Mouse (Mus musculus) G1E (cell line): ENCODE data around the gene Folr2. TPM values are rescaled to one million over a fixed set of nuclear protein-coding genes. Genes with fewer than 3 reads are reported as not detected.

ENCODE experiments used
- ATAC-seq: 2 replicates; pipeline ENCODE4 v1.8.0; 2016; ENCODE audit warnings: mild to moderate bottlenecking; ENCODE audit not compliant: insufficient number of reproducible peaks, poor library complexity, low FRiP score, severe bottlenecking; ENCODE audit errors: extremely low read depth
- DNase-seq: peaks from one replicate; pipeline ENCODE4 v3.0.0; 2012; ENCODE audit warnings: low spot score
- H3K27me3 ChIP-seq: 2 replicates; pipeline ENCODE4 v1.6.1; 2012; ENCODE audit warnings: mild to moderate bottlenecking, low read length, inconsistent platforms; ENCODE audit not compliant: insufficient read depth
- H3K36me3 ChIP-seq: replicated peaks from 2 replicates; pipeline ENCODE3; 2012; ENCODE audit warnings: mild to moderate bottlenecking, inconsistent platforms
- H3K4me1 ChIP-seq: 2 replicates; pipeline ENCODE4 v1.6.1; 2012; ENCODE audit warnings: low read depth, low read length, inconsistent platforms, mixed read lengths; ENCODE audit not compliant: insufficient read depth
- H3K4me3 ChIP-seq: 2 replicates; pipeline ENCODE4 v1.5.1; 2012; ENCODE audit warnings: low read depth, mild to moderate bottlenecking, inconsistent platforms, low read length, moderate library complexity, mixed read lengths
- H3K9me3 ChIP-seq: replicated peaks from 2 replicates; pipeline ENCODE4 v1.6.1; 2012; ENCODE audit warnings: inconsistent platforms
- CTCF ChIP-seq: IDR thresholded peaks from 2 replicates; pipeline ENCODE4 v1.5.1; 2012; ENCODE audit warnings: low read depth, low read length, inconsistent platforms, mixed read lengths
- GATA1 ChIP-seq: IDR thresholded peaks from 2 replicates; pipeline ENCODE4 v1.6.1; 2012; ENCODE audit warnings: borderline replicate concordance, low read length, inconsistent platforms, mixed read lengths
- GATA2 ChIP-seq: IDR thresholded peaks from 2 replicates; pipeline ENCODE4 v1.6.1; 2012; ENCODE audit warnings: low read depth, low read length, inconsistent platforms, borderline replicate concordance
- POLR2AphosphoS5 ChIP-seq: IDR thresholded peaks from 2 replicates; pipeline ENCODE4 v1.6.1; 2012; ENCODE audit warnings: low read depth, low read length, inconsistent platforms; ENCODE audit not compliant: insufficient replicate concordance
- TAL1 ChIP-seq: conservative IDR thresholded peaks from 2 replicates; pipeline ENCODE4 v1.6.1; 2012; ENCODE audit warnings: low read depth, low read length, inconsistent platforms, mixed read lengths
- polyA plus RNA-seq: library from polyadenylated mRNA; stranded (reverse); fragments of >175 nt; gene quantifications from 2 replicates; pipeline ENCODE4 v1.2.3, GENCODE M21; 2012
- total RNA-seq, 2 experiments: library from RNA; stranded (forward) in 1 of 2; stranded (reverse) in 1 of 2; fragments of 200-1000 nt in 1 of 2; fragments of >200 nt in 1 of 2; fragmentation: Nextera tagmentation in 1 of 2; gene quantifications; 2 replicates each; pipeline ENCODE4 v1.2.3; 2014 to 2017

Gene Folr2
- total and polyA plus RNA-seq, 3 experiments, result not detected

DNA sequence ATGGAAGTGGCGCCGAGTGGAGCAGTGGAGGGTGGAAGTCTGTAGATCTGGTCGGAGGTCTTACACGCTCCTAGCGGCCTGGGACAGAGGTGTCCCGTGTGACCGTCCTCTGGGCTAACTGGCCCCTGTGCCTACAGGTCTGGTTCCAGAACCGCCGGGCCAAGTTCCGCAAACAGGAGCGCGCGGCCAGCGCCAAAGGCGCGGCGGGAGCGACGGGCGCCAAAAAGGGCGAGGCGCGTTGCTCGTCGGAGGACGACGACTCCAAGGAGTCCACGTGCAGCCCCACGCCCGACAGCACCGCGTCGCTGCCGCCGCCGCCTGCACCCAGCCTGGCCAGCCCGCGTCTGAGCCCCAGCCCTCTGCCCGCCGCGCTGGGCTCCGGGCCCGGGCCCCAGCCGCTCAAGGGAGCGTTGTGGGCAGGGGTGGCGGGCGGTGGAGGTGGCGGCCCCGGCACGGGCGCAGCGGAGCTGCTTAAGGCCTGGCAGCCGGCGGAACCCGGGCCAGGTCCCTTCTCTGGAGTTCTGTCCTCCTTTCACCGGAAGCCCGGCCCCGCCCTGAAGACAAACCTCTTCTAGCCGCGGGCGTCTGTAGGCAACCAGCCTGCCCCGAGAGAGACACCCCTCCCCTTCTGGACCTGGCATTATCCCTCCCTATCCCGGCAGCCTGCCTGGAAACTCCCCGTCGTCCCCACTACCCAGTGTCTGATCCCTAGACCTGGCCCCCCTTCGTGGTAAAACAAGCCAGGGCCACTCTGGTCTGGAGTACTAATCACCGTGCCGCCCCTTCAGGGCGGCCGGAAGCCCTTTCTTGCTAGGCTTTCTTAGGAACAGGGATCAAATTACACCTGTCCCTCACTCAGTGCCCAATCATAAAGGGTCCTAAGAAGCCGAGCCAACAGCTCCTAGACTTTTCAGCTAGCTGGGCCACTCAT, 35.2 kb downstream of the Folr2 start:
- no peaks in the 10 kb centered on the region for H3K4me1 ChIP-seq
- ATAC-seq (no peak), DNase-seq (no peak)
- H3K36me3 ChIP-seq, result peaks cover 41% of the 10 kb centered on the region
- no peak for TF ChIP-seq GATA1
- no peak for TF ChIP-seq GATA2
- TF ChIP-seq POLR2AphosphoS5, result no peak
- TF ChIP-seq CTCF, result no peak
- no peak for TF ChIP-seq TAL1
- H3K9me3 ChIP-seq, result peaks cover 18% of the 10 kb centered on the region
- H3K27me3 ChIP-seq, result peaks cover 20% of the 10 kb centered on the region; the same call in 1 of the 2 replicates
- no peak overlapping the region for H3K4me3 ChIP-seq

DNA sequence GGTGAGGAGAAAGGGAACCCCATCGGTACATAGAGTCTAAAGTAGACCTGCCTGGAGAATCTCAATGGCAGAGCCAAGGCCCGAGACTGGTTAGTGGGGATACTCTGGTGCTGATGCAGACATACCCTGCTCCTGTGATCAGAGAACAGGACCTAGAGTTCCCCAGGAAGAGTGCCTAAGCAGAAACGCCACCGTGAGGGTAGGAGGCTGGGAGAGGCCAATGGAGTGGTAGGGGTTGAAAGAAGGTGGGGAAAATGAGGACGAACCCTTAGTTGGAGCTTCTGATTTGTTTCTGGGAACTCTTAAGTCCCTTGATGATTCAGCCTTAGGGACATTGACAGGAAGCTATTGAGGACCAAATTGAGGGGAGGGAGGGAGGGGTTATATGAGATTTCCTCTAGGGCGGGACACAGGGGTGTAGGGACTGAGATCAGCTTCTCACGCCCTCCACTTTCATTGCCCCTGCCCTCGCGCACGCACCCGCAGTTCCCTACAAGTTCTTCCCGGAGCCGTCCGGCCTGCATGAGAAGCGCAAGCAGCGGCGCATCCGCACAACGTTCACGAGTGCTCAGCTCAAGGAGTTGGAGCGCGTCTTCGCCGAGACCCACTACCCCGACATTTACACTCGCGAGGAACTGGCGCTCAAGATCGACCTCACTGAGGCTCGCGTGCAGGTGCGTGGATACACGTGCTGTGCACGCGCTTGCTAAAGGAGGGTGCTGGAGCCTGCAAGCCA, 36.5 kb downstream of the Folr2 start:
- no peak for ATAC-seq
- H3K9me3 ChIP-seq, result peaks cover 18% of the 10 kb centered on the region
- H3K27me3 ChIP-seq, result peaks cover 20% of the 10 kb centered on the region; the same call in 1 of the 2 replicates
- no peaks in the 10 kb centered on the region for H3K4me1 ChIP-seq
- H3K36me3 ChIP-seq, result peaks cover 27% of the 10 kb centered on the region
- no peak for DNase-seq
- no peak overlapping the region for H3K4me3 ChIP-seq
- TF ChIP-seq TAL1 (no peak), GATA2 (no peak), CTCF (no peak), GATA1 (no peak), POLR2AphosphoS5 (no peak)

DNA sequence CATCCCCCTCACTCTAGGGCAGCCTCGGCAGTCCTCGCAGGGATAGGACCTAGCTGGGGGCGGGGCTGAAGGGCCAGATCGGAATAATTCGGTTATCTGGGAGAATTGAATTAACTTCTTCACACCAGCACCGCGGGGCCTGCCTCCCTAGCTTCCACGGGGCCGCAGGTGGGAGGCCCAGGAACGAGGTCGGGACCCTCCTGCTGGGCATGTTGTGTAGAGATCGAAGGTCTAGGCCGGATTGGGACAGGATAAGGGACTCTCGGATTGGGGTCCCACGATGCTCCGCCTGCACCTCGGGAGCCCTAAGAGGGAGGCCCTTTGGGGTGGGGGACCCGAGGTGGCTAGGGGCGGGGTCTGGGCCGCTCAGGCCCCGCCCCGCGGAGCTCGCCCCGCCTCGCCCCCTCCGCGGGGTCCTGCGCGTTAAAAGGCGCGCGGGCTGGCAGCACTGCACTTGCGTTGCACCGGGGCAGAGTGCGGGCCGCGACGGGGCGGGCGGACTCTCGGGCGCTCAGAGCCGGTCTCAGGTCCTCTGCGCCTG, 39.1 kb downstream of the Folr2 start, which contains the start of gene Phox2a:
TSS of gene Phox2a (plus strand) at position 453 of the 541 bp plus-strand sequence.
- no peak for DNase-seq
- no peak for ATAC-seq
- Histone ChIP-seq H3K4me3 (no peak within 1 kb of the TSS), H3K9me3 (peaks cover 18% of the 10 kb centered on the region), H3K4me1 (no peaks in the 10 kb centered on the region), H3K36me3 (peaks cover 3% of the 10 kb centered on the region), H3K27me3 (peaks cover 31% of the 10 kb centered on the region)
- TF ChIP-seq CTCF, result no peak
- TF ChIP-seq POLR2AphosphoS5, result no peak
- no peak for TF ChIP-seq TAL1
- TF ChIP-seq GATA2, result no peak
- TF ChIP-seq GATA1, result no peak

Other genes with a start within 250 kb of the Folr2 start
- 17.5 and 25.6 TPM in 2 replicates for gene Clpb, start 193.6 kb downstream of the Folr2 start, total RNA-seq (2014; fragmentation: Nextera tagmentation)
- 23.1 and 29.9 TPM in 2 replicates for gene Clpb, start 193.6 kb downstream of the Folr2 start, total RNA-seq (2017)
- 20.2 and 30.2 TPM in 2 replicates for gene Clpb, start 193.6 kb downstream of the Folr2 start, polyA plus RNA-seq
- not detected in 2 replicates for gene Phox2a, start 38.9 kb downstream of the Folr2 start, total RNA-seq (2014; fragmentation: Nextera tagmentation)
- gene Phox2a, start 38.9 kb downstream of the Folr2 start, total RNA-seq (2017), result 0.27 TPM in 1 of 2 replicates, not detected in the other
- gene Phox2a, start 38.9 kb downstream of the Folr2 start, polyA plus RNA-seq, result not detected in 2 replicates
- 31.6 and 55.6 TPM in 2 replicates for gene Inppl1, start 19.0 kb downstream of the Folr2 start, total RNA-seq (2014; fragmentation: Nextera tagmentation)
- 41.0 and 43.2 TPM in 2 replicates for gene Inppl1, start 19.0 kb downstream of the Folr2 start, total RNA-seq (2017)
- gene Inppl1, start 19.0 kb downstream of the Folr2 start, polyA plus RNA-seq, result 54.1 and 62.2 TPM in 2 replicates
- 55.6 and 63.3 TPM in 2 replicates for gene Anapc15, start 6.5 kb upstream of the Folr2 start, total RNA-seq (2014; fragmentation: Nextera tagmentation)
- 113 and 128 TPM in 2 replicates for gene Anapc15, start 6.5 kb upstream of the Folr2 start, total RNA-seq (2017)
- gene Anapc15, start 6.5 kb upstream of the Folr2 start, polyA plus RNA-seq, result 20.2 and 20.5 TPM in 2 replicates
- not detected in 2 replicates for gene Folr1, start 13.6 kb upstream of the Folr2 start, total RNA-seq (2014; fragmentation: Nextera tagmentation)
- gene Folr1, start 13.6 kb upstream of the Folr2 start, total RNA-seq (2017), result 0.22 and 0.64 TPM in 2 replicates
- not detected in 2 replicates for gene Folr1, start 13.6 kb upstream of the Folr2 start, polyA plus RNA-seq
- 96.2 and 96.5 TPM in 2 replicates for gene Lamtor1, start 48.7 kb upstream of the Folr2 start, total RNA-seq (2014; fragmentation: Nextera tagmentation)
- 145 and 146 TPM in 2 replicates for gene Lamtor1, start 48.7 kb upstream of the Folr2 start, total RNA-seq (2017)
- 136 and 153 TPM in 2 replicates for gene Lamtor1, start 48.7 kb upstream of the Folr2 start, polyA plus RNA-seq
- gene Tomt, start 49.2 kb upstream of the Folr2 start, total RNA-seq (2014; fragmentation: Nextera tagmentation), result not detected in 2 replicates
- 0.22 and 0.23 TPM in 2 replicates for gene Tomt, start 49.2 kb upstream of the Folr2 start, total RNA-seq (2017)
- gene Tomt, start 49.2 kb upstream of the Folr2 start, polyA plus RNA-seq, result 0.01 TPM in 1 of 2 replicates, not detected in the other
- gene Lrrc51, start 76.7 kb upstream of the Folr2 start, total RNA-seq (2014; fragmentation: Nextera tagmentation), result 12.4 and 17.7 TPM in 2 replicates
- 2.9 and 4.1 TPM in 2 replicates for gene Lrrc51, start 76.7 kb upstream of the Folr2 start, total RNA-seq (2017)
- 0.53 and 0.65 TPM in 2 replicates for gene Lrrc51, start 76.7 kb upstream of the Folr2 start, polyA plus RNA-seq
- 134 and 189 TPM in 2 replicates for gene Numa1, start 76.9 kb upstream of the Folr2 start, total RNA-seq (2014; fragmentation: Nextera tagmentation)
- 120 and 125 TPM in 2 replicates for gene Numa1, start 76.9 kb upstream of the Folr2 start, total RNA-seq (2017)
- 106 and 112 TPM in 2 replicates for gene Numa1, start 76.9 kb upstream of the Folr2 start, polyA plus RNA-seq
- gene Il18bp, start 161.5 kb upstream of the Folr2 start, total RNA-seq (2014; fragmentation: Nextera tagmentation), result 4.2 and 6.5 TPM in 2 replicates
- gene Il18bp, start 161.5 kb upstream of the Folr2 start, total RNA-seq (2017), result 2.5 and 2.7 TPM in 2 replicates
- gene Il18bp, start 161.5 kb upstream of the Folr2 start, polyA plus RNA-seq, result 1.8 TPM in 2 replicates
- 8.6 and 11.8 TPM in 2 replicates for gene Rnf121, start 208.3 kb upstream of the Folr2 start, total RNA-seq (2014; fragmentation: Nextera tagmentation)
- gene Rnf121, start 208.3 kb upstream of the Folr2 start, total RNA-seq (2017), result 10.9 and 11.4 TPM in 2 replicates
- gene Rnf121, start 208.3 kb upstream of the Folr2 start, polyA plus RNA-seq, result 1.7 and 2.7 TPM in 2 replicates
- 29.5 and 45.5 TPM in 2 replicates for gene Xndc1, start 208.3 kb upstream of the Folr2 start, total RNA-seq (2014; fragmentation: Nextera tagmentation)
- 35.4 and 39.4 TPM in 2 replicates for gene Xndc1, start 208.3 kb upstream of the Folr2 start, total RNA-seq (2017)
- 25.0 and 29.7 TPM in 2 replicates for gene Xndc1, start 208.3 kb upstream of the Folr2 start, polyA plus RNA-seq
- 0.39 and 1.4 TPM in 2 replicates for gene Xntrpc, start 208.5 kb upstream of the Folr2 start, total RNA-seq (2014; fragmentation: Nextera tagmentation)
- gene Xntrpc, start 208.5 kb upstream of the Folr2 start, total RNA-seq (2017), result 0.44 and 0.46 TPM in 2 replicates
- 0.21 and 0.31 TPM in 2 replicates for gene Xntrpc, start 208.5 kb upstream of the Folr2 start, polyA plus RNA-seq
- gene Trpc2, start 225.9 kb upstream of the Folr2 start, total RNA-seq (2014; fragmentation: Nextera tagmentation), result 0.45 TPM in 1 of 2 replicates, not detected in the other
- not detected in 2 replicates for gene Trpc2, start 225.9 kb upstream of the Folr2 start, total RNA-seq (2017)
- gene Trpc2, start 225.9 kb upstream of the Folr2 start, polyA plus RNA-seq, result not detected in 2 replicates
- not detected in 2 replicates for gene Art1, start 244.5 kb upstream of the Folr2 start, total RNA-seq (2014; fragmentation: Nextera tagmentation)
- 0.22 TPM in 1 of 2 replicates, not detected in the other for gene Art1, start 244.5 kb upstream of the Folr2 start, total RNA-seq (2017)
- not detected in 2 replicates for gene Art1, start 244.5 kb upstream of the Folr2 start, polyA plus RNA-seq